Mouse (Mus musculus) heart, embryonic 14.5 days (tissue): ENCODE measurements around the gene Dph3. TPM values are rescaled to one million over a fixed set of nuclear protein-coding genes. Genes with fewer than 3 reads are reported as not detected.

Source experiments
- ATAC-seq: fragments of 200-750 bp; cut with Nextera tagmentation; 2 replicates; pipeline ENCODE4 v1.8.0; 2017; ENCODE audit warnings: low read depth, moderate TSS enrichment; ENCODE audit not compliant: insufficient number of reproducible peaks, insufficient read depth, low FRiP score
- H3K27ac ChIP-seq, 2 experiments: fragments of 200-500 bp in 1 of 2; fragments of 300-500 bp in 1 of 2; sonication (generic) in 1 of 2; replicated peaks in 1 of 2; 2 replicates each; pipeline ENCODE4 v1.5.1; 2012 to 2014; ENCODE audit warnings: low read depth in 2 of 2, low read length in 2 of 2, control low read depth in 1 of 2, mild to moderate bottlenecking in 1 of 2, mixed read lengths in 1 of 2; ENCODE audit not compliant: control insufficient read depth in 1 of 2, insufficient read depth in 1 of 2
- H3K27me3 ChIP-seq: fragments of 300-500 bp; sonication (generic); 2 replicates; pipeline ENCODE4 v1.6.1; 2014; ENCODE audit warnings: mild to moderate bottlenecking, low read length, control low read depth; ENCODE audit not compliant: control insufficient read depth, insufficient read depth
- H3K36me3 ChIP-seq: fragments of 300-500 bp; sonication (generic); 2 replicates; pipeline ENCODE4 v1.6.1; 2014; ENCODE audit warnings: mild to moderate bottlenecking, control low read depth, low read length, mixed read lengths; ENCODE audit not compliant: control insufficient read depth, insufficient read depth
- H3K4me1 ChIP-seq, 2 experiments: fragments of 200-500 bp in 1 of 2; fragments of 300-500 bp in 1 of 2; sonication (generic) in 1 of 2; 2 replicates each; pipeline ENCODE4 v1.6.1; 2012 to 2014; ENCODE audit warnings: low read length in 2 of 2, control low read depth in 1 of 2, mixed read lengths in 1 of 2; ENCODE audit not compliant: control insufficient read depth in 2 of 2, insufficient read depth in 2 of 2
- H3K4me2 ChIP-seq: fragments of 300-500 bp; sonication (generic); 2 replicates; pipeline ENCODE4 v1.6.1; 2014; ENCODE audit warnings: mild to moderate bottlenecking, low read length
- H3K4me3 ChIP-seq, 2 experiments: fragments of 200-500 bp in 1 of 2; fragments of 300-500 bp in 1 of 2; sonication (generic) in 1 of 2; 2 replicates each; pipeline ENCODE4 v1.5.1; 2012 to 2014; ENCODE audit warnings: low read length in 2 of 2, mild to moderate bottlenecking in 2 of 2, control low read depth in 1 of 2, low read depth in 1 of 2, moderate library complexity in 1 of 2; ENCODE audit not compliant: control insufficient read depth in 1 of 2, insufficient read depth in 1 of 2
- H3K9ac ChIP-seq: fragments of 300-500 bp; sonication (generic); 2 replicates; pipeline ENCODE4 v1.6.1; 2014; ENCODE audit warnings: mild to moderate bottlenecking, low read length
- H3K9me3 ChIP-seq: fragments of 300-500 bp; sonication (generic); 2 replicates; pipeline ENCODE4 v1.6.1; 2016; ENCODE audit warnings: low read length, control low read depth; ENCODE audit not compliant: control insufficient read depth
- WGBS: fragments of 180-500 bp; shearing (Covaris S2); extraction: QIAGEN DNeasy Blood & Tissue Kit; methylation state at CpG from one replicate; pipeline ENCODE4 v1.1.7; 2014; 5-methylcytosine and 5-hydroxymethylcytosine counted together
- polyA plus RNA-seq: library from polyadenylated mRNA; unstranded; fragments of >200 nt; fragmentation: Nextera tagmentation; extraction: Ambion mirVana; gene quantifications from 2 replicates; pipeline ENCODE4 v1.2.1, GENCODE M21; 2014

Dph3 gene
- polyA plus RNA-seq, 1 experiment from 2014 or later, result 93.4 TPM

DNA sequence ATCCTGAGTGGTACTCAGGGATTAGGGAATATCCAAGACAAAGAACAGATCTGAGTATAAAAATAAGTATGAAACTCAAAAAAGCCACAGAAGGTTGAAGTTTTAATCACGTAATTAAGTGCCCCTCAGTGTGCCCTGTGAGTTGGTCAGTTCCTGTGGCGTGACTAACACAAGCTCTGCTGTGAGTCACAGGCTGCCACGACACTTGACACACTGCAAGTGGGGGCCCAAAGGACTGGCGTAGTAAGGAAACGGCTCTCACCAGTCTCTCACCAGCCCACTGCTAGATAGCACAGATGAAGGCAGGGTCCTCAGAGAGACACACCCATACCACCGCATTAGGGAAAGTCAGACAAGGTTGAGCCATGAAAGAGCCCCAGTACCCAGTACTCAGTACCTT, 35.4 kb downstream of the Dph3 start:
- WGBS, result 49% methylated on average over 6 of the region's 6 CpGs
- Histone ChIP-seq H3K4me3 (no peak overlapping the region), H3K36me3 (no peaks in the 10 kb centered on the region), H3K27me3 (no peaks in the 10 kb centered on the region), H3K4me2 (no peak overlapping the region), H3K27ac (no peak overlapping the region), H3K4me1 (peaks cover 16 to 24% of the 10 kb centered on the region in 2 experiments), H3K9ac (no peak overlapping the region), H3K9me3 (no peaks in the 10 kb centered on the region)
- ATAC-seq, result no peak

GRCm38 (mm10) chr14:32046357-32046756, 39.2 kb downstream of the Dph3 start:
- peaks cover 16% of the 10 kb centered on the region in 2 experiments for H3K4me1 ChIP-seq
- H3K4me2 ChIP-seq, result no peak overlapping the region
- peak overlapping the region; percentile 36; the same call in 1 of the 2 replicates for H3K9ac ChIP-seq
- no peaks in the 10 kb centered on the region for H3K36me3 ChIP-seq
- no peaks in the 10 kb centered on the region for H3K27me3 ChIP-seq
- 47% methylated on average over 8 of the region's 8 CpGs for WGBS
- ATAC-seq, result no peak
- H3K27ac ChIP-seq, result peak overlapping the region; percentile 41 to 49; a peak in 3 of 4 replicates
- H3K4me3 ChIP-seq, result no peak overlapping the region
- H3K9me3 ChIP-seq, result no peaks in the 10 kb centered on the region

DNA sequence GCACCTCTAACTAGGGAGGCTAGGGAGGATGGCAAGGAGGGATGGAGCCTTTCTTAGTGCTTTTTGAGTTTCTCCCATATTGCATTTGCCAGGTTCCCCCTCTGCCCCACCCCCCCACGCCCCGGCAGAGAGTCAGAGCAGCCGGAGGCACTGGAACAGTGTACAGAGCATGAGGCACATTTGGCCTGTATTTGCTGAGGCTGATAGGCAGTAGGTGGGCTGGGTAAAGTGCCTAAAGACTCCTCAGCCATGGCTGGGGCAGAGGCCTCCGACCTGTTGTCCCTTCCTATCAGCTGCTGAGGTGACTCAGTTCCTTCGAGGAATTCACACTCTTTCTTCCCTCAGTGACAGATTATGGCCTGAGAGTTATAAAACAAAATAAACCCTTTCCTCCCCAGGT, 43.4 kb downstream of the Dph3 start:
- Histone ChIP-seq H3K27ac (no peak overlapping the region), H3K4me3 (no peak overlapping the region), H3K27me3 (no peaks in the 10 kb centered on the region), H3K9me3 (peaks cover 3% of the 10 kb centered on the region; the same call in 1 of the 2 replicates), H3K9ac (no peak overlapping the region), H3K4me1 (peaks cover 14 to 16% of the 10 kb centered on the region in 2 experiments), H3K36me3 (no peaks in the 10 kb centered on the region), H3K4me2 (no peak overlapping the region)
- WGBS, result 40% methylated on average over 5 of the region's 5 CpGs
- no peak for ATAC-seq

DNA sequence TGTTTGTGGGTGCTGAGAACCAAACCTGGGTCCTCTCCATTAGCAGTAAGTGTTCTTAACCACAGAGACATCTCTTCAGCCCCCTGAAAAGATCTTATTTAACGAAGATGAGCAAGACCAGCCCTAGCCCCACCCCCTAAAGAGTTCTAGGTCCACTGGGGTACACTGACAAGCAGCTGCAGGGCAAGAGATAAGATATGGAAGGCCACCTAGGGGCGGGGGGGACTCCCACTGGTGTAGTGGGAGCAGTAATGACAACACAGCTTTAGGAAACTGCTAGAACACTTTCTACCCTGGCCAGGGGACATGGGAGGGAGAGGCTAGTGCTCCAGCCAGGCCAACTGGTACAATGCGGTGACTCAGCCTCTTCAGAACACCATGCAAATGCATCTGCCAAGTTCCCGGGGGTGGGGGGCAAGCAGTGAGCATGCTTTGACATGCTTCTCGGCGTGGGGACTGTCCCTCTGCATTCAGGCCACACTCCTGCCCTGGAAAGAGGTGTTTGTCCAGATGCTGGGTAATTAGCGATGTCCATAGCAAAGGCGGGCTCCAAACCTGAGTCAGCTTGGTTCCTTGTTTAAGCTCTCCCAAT, 47.8 kb downstream of the Dph3 start:
- no peak overlapping the region for H3K27ac ChIP-seq

DNA sequence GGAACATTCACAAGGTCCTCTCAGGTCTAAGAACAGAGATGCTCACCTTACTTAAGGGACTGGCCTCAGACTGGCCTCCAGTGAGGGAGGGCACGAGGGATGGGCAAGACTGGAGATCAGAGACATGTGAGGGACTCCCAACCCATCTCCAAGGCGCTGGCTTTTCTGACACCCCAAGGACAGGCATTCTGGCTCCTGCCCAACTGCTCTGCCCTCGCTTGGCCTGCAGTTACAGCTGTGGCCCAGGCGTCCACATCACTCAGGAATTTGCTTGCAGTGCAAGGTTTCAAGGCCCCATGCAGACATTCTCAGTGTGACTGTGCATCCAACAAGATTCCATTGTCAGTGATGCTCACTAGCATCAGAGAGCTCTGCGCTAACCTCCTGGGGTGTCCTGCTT, 49.0 kb downstream of the Dph3 start:
- ATAC-seq, result no peak
- WGBS, result 63% methylated on average over 5 of the region's 5 CpGs
- H3K9me3 ChIP-seq, result peaks cover 3% of the 10 kb centered on the region; the same call in 1 of the 2 replicates
- H3K27me3 ChIP-seq, result no peaks in the 10 kb centered on the region
- no peak overlapping the region for H3K9ac ChIP-seq
- H3K36me3 ChIP-seq, result no peaks in the 10 kb centered on the region
- H3K4me2 ChIP-seq, result no peak overlapping the region
- no peak overlapping the region for H3K27ac ChIP-seq
- no peak overlapping the region for H3K4me3 ChIP-seq
- H3K4me1 ChIP-seq, result no peaks in the 10 kb centered on the region

More for the DNA sequence above, 47.8 kb downstream of the Dph3 start:
- 0 out of 2 replicates have a peak, but pooled peaks have one; percentile 13 for ATAC-seq
- Histone ChIP-seq H3K9ac (no peak overlapping the region), H3K9me3 (peaks cover 3% of the 10 kb centered on the region; the same call in 1 of the 2 replicates), H3K27me3 (no peaks in the 10 kb centered on the region), H3K4me1 (no peaks in the 10 kb centered on the region), H3K4me3 (no peak overlapping the region), H3K36me3 (no peaks in the 10 kb centered on the region), H3K4me2 (no peak overlapping the region)
- 79% methylated on average over 8 of the region's 8 CpGs for WGBS

DNA sequence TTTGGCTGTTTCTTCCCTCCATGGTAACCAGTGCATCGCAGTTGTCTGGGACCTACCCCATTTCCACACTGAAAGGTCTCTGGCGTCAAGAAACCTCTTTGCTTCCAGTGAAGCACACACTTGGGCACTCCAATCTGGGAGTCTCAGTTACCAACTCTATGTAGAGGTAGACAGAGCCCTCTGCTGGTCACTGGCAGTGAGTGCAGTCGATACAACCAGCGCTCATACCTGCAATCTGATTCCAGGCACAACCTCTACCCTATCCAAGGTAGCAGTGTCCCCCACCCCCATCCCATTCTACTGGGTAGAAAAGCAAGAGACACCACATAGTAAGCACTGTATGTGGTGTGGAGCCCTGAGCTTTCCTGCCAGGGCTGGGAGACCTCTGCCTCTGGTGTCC, 53.0 kb downstream of the Dph3 start:
- Histone ChIP-seq H3K27ac (no peak overlapping the region), H3K9ac (no peak overlapping the region), H3K9me3 (peaks cover under 1% of the 10 kb centered on the region; the same call in 1 of the 2 replicates), H3K27me3 (peaks cover 8% of the 10 kb centered on the region), H3K4me3 (no peak overlapping the region), H3K4me1 (peaks cover 14% of the 10 kb centered on the region in 2 experiments), H3K4me2 (no peak overlapping the region), H3K36me3 (no peaks in the 10 kb centered on the region)
- WGBS, result 13% methylated on average over 4 of the region's 4 CpGs
- no peak for ATAC-seq

Other genes with a start within 250 kb of the Dph3 start
- 0.27 and 0.32 TPM in 2 replicates for gene Galnt15, start 56.7 kb downstream of the Dph3 start, polyA plus RNA-seq
- 25.8 and 29.9 TPM in 2 replicates for gene Oxnad1, start 355 bp downstream of the Dph3 start, polyA plus RNA-seq
- gene Msmb, start 56.3 kb upstream of the Dph3 start, polyA plus RNA-seq, result 0.55 TPM in 1 of 2 replicates, not detected in the other
- gene Ncoa4, start 74.1 kb upstream of the Dph3 start, polyA plus RNA-seq, result 124 and 147 TPM in 2 replicates
- 317 and 326 TPM in 2 replicates for gene Timm23, start 116.2 kb upstream of the Dph3 start, polyA plus RNA-seq
- 30.2 and 34.6 TPM in 2 replicates for gene Parg, start 116.2 kb upstream of the Dph3 start, polyA plus RNA-seq
- gene Ogdhl, start 236.3 kb upstream of the Dph3 start, polyA plus RNA-seq, result 12.5 and 13.1 TPM in 2 replicates